Mouse (Mus musculus) left cerebral cortex, adult 8-10 months (tissue): ENCODE measurements around the gene Def6. TPM values are rescaled to one million over a fixed set of nuclear protein-coding genes. Genes with fewer than 3 reads are reported as not detected.

Source experiments
- DNase-seq, 2 experiments: peaks; one replicate each; pipeline ENCODE4 v3.0.0; 2022; ENCODE audit warnings: low spot score in 2 of 2
- total RNA-seq, 4 experiments: library from RNA; stranded (reverse); gene quantifications; 2 replicates each; pipeline ENCODE4 v1.2.4; 2022

Def6 gene
- total RNA-seq: 1 to 10 TPM; 2.8 to 5.5 (median 3.7) TPM

GRCm38 (mm10) chr17:28207591-28208313 lies at the start of gene Def6:
Gene Def6, plus strand, starts transcription at chr17:28207778.
- no peak for DNase-seq

GRCm38 (mm10) chr17:28160361-28160760 lies 47.2 kb upstream of the Def6 start:
- no peak for DNase-seq

GRCm38 (mm10) chr17:28161310-28161881 lies 46.2 kb upstream of the Def6 start:
- no peak for DNase-seq

- peak in 1 of 2 experiments; percentile 77 for DNase-seq
Observed at GRCm38 (mm10) chr17:28163666-28164065, 43.9 kb upstream of the Def6 start.

GRCm38 (mm10) chr17:28170460-28171305 lies 36.9 kb upstream of the Def6 start:
- peak in 1 of 2 experiments; percentile 63 for DNase-seq

- no peak for DNase-seq
Observed at GRCm38 (mm10) chr17:28172690-28173089, 34.9 kb upstream of the Def6 start.

GRCm38 (mm10) chr17:28176775-28177539 lies 30.6 kb upstream of the Def6 start, which contains the start of gene Zfp523:
Gene Zfp523, plus strand, starts transcription at chr17:28177129.
- DNase-seq: peak; percentile 80 to 88

- DNase-seq: no peak
Observed at GRCm38 (mm10) chr17:28177540-28178046, 30.0 kb upstream of the Def6 start.

GRCm38 (mm10) chr17:28180331-28180730 lies 27.2 kb upstream of the Def6 start:
- DNase-seq: no peak

- DNase-seq: no peak
Observed at GRCm38 (mm10) chr17:28180783-28181544, 26.6 kb upstream of the Def6 start.

GRCm38 (mm10) chr17:28184971-28185638 lies 22.5 kb upstream of the Def6 start:
- DNase-seq: no peak

GRCm38 (mm10) chr17:28188313-28188712 lies 19.3 kb upstream of the Def6 start:
- no peak for DNase-seq

- no peak for DNase-seq
Observed at GRCm38 (mm10) chr17:28192754-28193153, 14.8 kb upstream of the Def6 start.

- peak in 1 of 2 experiments; percentile 46 for DNase-seq
Observed at GRCm38 (mm10) chr17:28193559-28193958, 14.0 kb upstream of the Def6 start.

- no peak for DNase-seq
Observed at GRCm38 (mm10) chr17:28195033-28195432, 12.5 kb upstream of the Def6 start.

GRCm38 (mm10) chr17:28197646-28198045 lies 9.9 kb upstream of the Def6 start:
- DNase-seq: no peak

GRCm38 (mm10) chr17:28201982-28202381 lies 5.6 kb upstream of the Def6 start:
- no peak for DNase-seq

- DNase-seq: no peak
Observed at GRCm38 (mm10) chr17:28204052-28204720, 3.4 kb upstream of the Def6 start.

- no peak for DNase-seq
Observed at GRCm38 (mm10) chr17:28205443-28205842, 2.1 kb upstream of the Def6 start.
